Mouse (Mus musculus) bone marrow, adult 2 months (tissue): ENCODE results near the gene Zfp326. TPM values are rescaled to one million over a fixed set of nuclear protein-coding genes. Genes with fewer than 3 reads are reported as not detected.

Source experiments
- H3K27ac ChIP-seq: fragments of 200-500 bp; 2 replicates; pipeline ENCODE4 v1.5.1; 2012; ENCODE audit warnings: low read depth, mild to moderate bottlenecking, control low read depth, inconsistent platforms, low read length; ENCODE audit not compliant: control insufficient read depth, poor library complexity, insufficient read depth
- H3K4me1 ChIP-seq: fragments of 200-500 bp; 2 replicates; pipeline ENCODE4 v1.6.1; 2011; ENCODE audit warnings: low read length; ENCODE audit not compliant: control insufficient read depth, insufficient read depth
- H3K4me3 ChIP-seq: fragments of 200-500 bp; replicated peaks from 2 replicates; pipeline ENCODE3; 2011; ENCODE audit warnings: mild to moderate bottlenecking, low read depth, low read length, control low read depth; ENCODE audit not compliant: control insufficient read depth
- CTCF ChIP-seq: fragments of 200-500 bp; IDR thresholded peaks from 2 replicates; pipeline ENCODE4 v1.5.1; 2011; ENCODE audit warnings: low read length, control low read depth; ENCODE audit not compliant: control insufficient read depth, insufficient read depth
- POLR2A ChIP-seq: fragments of 200-500 bp; IDR thresholded peaks from 2 replicates; pipeline ENCODE4 v1.6.1; 2011; ENCODE audit warnings: low read depth, mild to moderate bottlenecking, control low read depth, low read length, borderline replicate concordance; ENCODE audit not compliant: control insufficient read depth
- WGBS: fragments of 180-500 bp; shearing (Covaris S2); methylation state at CpG from one replicate; pipeline ENCODE4 v1.1.7; 2018; 5-methylcytosine and 5-hydroxymethylcytosine counted together
- polyA plus RNA-seq: library from polyadenylated mRNA; stranded (reverse); fragments of >200 nt; gene quantifications from 2 replicates; pipeline ENCODE4 v1.2.4, GENCODE M21; 2011; ENCODE audit warnings: low replicate concordance; ENCODE audit not compliant: missing spikeins, insufficient read depth, insufficient read length

The Zfp326 gene
- polyA plus RNA-seq, 1 experiment, result 21.6 TPM

- TF ChIP-seq CTCF (no peak), POLR2A (no peak)
- H3K27ac ChIP-seq, result no peak overlapping the region
- 38% methylated on average over 7 of the region's 7 CpGs for WGBS
- no peak overlapping the region for H3K4me3 ChIP-seq
- H3K4me1 ChIP-seq, result no peaks in the 10 kb centered on the region; the same call in 1 of the 2 replicates
Observed at GRCm38 (mm10) chr5:105872916-105873315, 3.4 kb upstream of the Zfp326 start.

DNA sequence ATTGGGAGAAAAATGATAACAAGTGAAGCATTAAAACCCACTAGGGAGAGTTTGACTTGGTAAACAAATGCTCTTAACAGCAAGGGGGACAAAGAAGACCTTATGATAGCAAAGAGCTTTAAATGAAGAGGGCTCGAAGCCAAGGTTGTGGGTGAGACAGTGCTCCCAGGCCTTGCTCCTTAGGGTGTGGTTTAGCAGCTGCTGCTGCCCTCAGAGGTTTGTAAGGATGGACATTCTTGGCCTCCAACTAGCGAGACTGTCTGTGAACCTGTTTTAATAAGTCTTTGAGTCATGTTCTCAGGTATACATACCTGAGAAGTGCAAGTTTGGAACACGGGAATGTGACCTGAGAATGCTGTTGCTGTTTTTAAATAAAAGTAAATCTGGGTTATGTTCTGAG is 2.6 kb upstream of the Zfp326 start:
- no peak for TF ChIP-seq CTCF
- no peak for TF ChIP-seq POLR2A
- no peak overlapping the region for H3K4me3 ChIP-seq
- WGBS, result 69% methylated on average over 3 of the region's 3 CpGs
- H3K4me1 ChIP-seq, result no peaks in the 10 kb centered on the region; the same call in 1 of the 2 replicates
- no peak overlapping the region for H3K27ac ChIP-seq

DNA sequence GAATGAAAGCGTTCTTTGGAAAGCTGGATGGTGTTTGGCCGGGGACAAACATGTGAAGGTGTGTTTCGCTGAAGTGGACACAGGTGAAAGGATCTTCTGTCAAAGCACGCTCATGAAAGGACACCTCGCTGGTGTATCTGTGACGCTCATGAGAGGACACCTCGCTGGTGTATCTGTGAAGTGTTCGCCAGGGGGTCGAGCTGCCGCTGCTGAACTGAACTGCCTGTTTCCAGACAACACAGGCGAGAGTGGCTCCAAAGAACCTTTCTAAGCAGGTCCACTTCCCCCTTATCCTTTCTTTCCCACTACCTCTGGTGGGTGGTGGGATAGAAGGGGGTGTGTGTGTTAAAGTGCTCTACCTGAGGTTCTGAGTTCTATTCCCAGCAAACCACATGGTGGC is 1.9 kb upstream of the Zfp326 start:
- TF ChIP-seq POLR2A (no peak), CTCF (no peak)
- Histone ChIP-seq H3K27ac (no peak overlapping the region), H3K4me3 (no peak overlapping the region), H3K4me1 (no peaks in the 10 kb centered on the region; the same call in 1 of the 2 replicates)
- 84% methylated on average over 11 of the region's 11 CpGs for WGBS

GRCm38 (mm10) chr5:105876925-105877774 is 785 bp downstream of the Zfp326 start:
- 1% methylated on average over 46 of the region's 46 CpGs for WGBS
- Histone ChIP-seq H3K4me3 (peak overlapping the region; percentile 66), H3K4me1 (no peaks in the 10 kb centered on the region; the same call in 1 of the 2 replicates), H3K27ac (no peak overlapping the region; the same call in 1 of the 2 replicates)
- TF ChIP-seq POLR2A (no peak), CTCF (no peak)

GRCm38 (mm10) chr5:105887317-105887716 is 11.0 kb downstream of the Zfp326 start:
- WGBS, result 56% methylated on average over 4 of the region's 4 CpGs
- Histone ChIP-seq H3K27ac (no peak overlapping the region), H3K4me3 (no peak overlapping the region), H3K4me1 (no peaks in the 10 kb centered on the region)
- TF ChIP-seq POLR2A, result no peak
- TF ChIP-seq CTCF, result no peak

- H3K4me3 ChIP-seq, result no peak overlapping the region
- H3K27ac ChIP-seq, result no peak overlapping the region
- no peak for TF ChIP-seq CTCF
- TF ChIP-seq POLR2A, result no peak
- 77% methylated on average over 4 of the region's 4 CpGs for WGBS
- H3K4me1 ChIP-seq, result no peaks in the 10 kb centered on the region
Observed at GRCm38 (mm10) chr5:105898161-105898560, 21.8 kb downstream of the Zfp326 start.

GRCm38 (mm10) chr5:105909209-105909608 is 32.8 kb downstream of the Zfp326 start:
- Histone ChIP-seq H3K4me1 (no peaks in the 10 kb centered on the region; the same call in 1 of the 2 replicates), H3K4me3 (no peak overlapping the region), H3K27ac (no peak overlapping the region)
- no peak for TF ChIP-seq POLR2A
- no peak for TF ChIP-seq CTCF
- 49% methylated on average over 5 of the region's 5 CpGs for WGBS

GRCm38 (mm10) chr5:105909671-105910070 is 33.3 kb downstream of the Zfp326 start:
- WGBS, result 83% methylated on average over 3 of the region's 3 CpGs

More at GRCm38 (mm10) chr5:105909671-105910070, 33.3 kb downstream of the Zfp326 start:
- TF ChIP-seq POLR2A (no peak), CTCF (no peak)
- H3K27ac ChIP-seq, result no peak overlapping the region
- no peak overlapping the region for H3K4me3 ChIP-seq
- no peaks in the 10 kb centered on the region; the same call in 1 of the 2 replicates for H3K4me1 ChIP-seq
